8 mouse cellular contexts compared by ENCODE assay signal in the genomic region with DNA sequence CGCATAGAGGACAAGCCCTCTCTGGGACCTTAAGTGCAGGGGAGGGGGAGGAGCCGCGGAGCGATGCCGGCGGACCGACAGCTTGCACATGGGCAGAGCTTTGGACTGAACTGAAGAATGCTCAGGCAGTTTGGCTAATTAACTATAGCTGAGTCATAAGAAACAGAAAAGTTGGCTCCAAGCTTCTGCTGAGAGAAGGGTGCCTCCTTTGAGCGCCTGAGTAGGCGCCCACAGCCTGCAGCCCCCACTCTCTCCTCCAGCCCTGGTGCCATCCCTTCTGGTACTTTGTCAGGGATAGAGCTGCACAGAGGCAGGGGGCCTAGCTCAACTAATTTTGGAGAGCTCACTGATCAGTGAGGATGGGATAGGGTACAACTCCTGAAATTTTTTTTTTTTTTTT. TPM values are rescaled to one million over a fixed set of nuclear protein-coding genes. Genes with fewer than 3 reads are reported as not detected.
DNase-seq lines count a peak whose midpoint lies in the region; ATAC-seq and TF ChIP-seq lines count a peak whose summit lies in the region.

No protein-coding gene starts in this region.

- TF ChIP-seq CTCF in kidney, postnatal 0 days (IDR thresholded peaks at IDR 0.05; ENCODE audit: low read depth): no peak

- no peak overlapping the region for H3K4me2 ChIP-seq in kidney, postnatal 0 days (ENCODE audit: low read length)
- no peak overlapping the region for H3K4me2 ChIP-seq in liver, embryonic 11.5 days

- no peak overlapping the region for H3K27ac ChIP-seq in kidney, postnatal 0 days
- H3K27ac ChIP-seq in liver, embryonic 11.5 days (ENCODE audit: low read depth, low read length): no peak overlapping the region

- peak; percentile 47; the same call in 1 of the 2 replicates for ATAC-seq in common myeloid progenitor, adult 5-6 weeks (replicated peaks; ENCODE audit: low read depth, poor library complexity, severe bottlenecking)
- ATAC-seq in kidney, postnatal 0 days (replicated peaks; ENCODE audit: low FRiP score, low read depth): peak; percentile 81
- ATAC-seq in liver, embryonic 11.5 days (replicated peaks; ENCODE audit: low FRiP score): no peak

- H3K9me3 ChIP-seq in kidney, postnatal 0 days (replicated peaks; ENCODE audit: low read length): no peaks in the 10 kb centered on the region
- no peaks in the 10 kb centered on the region for H3K9me3 ChIP-seq in liver, embryonic 11.5 days (ENCODE audit: control insufficient read depth, low read length)

- no peak overlapping the region for H3K4me3 ChIP-seq in kidney, postnatal 0 days (replicated peaks; ENCODE audit: low read depth, low read length)
- H3K4me3 ChIP-seq in liver, embryonic 11.5 days (ENCODE audit: low read depth, low read length): no peak overlapping the region

- H3K27me3 ChIP-seq in kidney, postnatal 0 days (ENCODE audit: insufficient read depth, low read length): no peaks in the 10 kb centered on the region
- no peaks in the 10 kb centered on the region for H3K27me3 ChIP-seq in liver, embryonic 11.5 days (replicated peaks; ENCODE audit: control insufficient read depth, insufficient read depth, low read length)

- no peak overlapping the region for H3K9ac ChIP-seq in kidney, postnatal 0 days (ENCODE audit: low read depth, low read length)
- H3K9ac ChIP-seq in liver, embryonic 11.5 days (ENCODE audit: low read depth, low read length): no peak overlapping the region

- no peaks in the 10 kb centered on the region for H3K4me1 ChIP-seq in kidney, postnatal 0 days (replicated peaks; ENCODE audit: insufficient read depth, low read length)
- no peaks in the 10 kb centered on the region for H3K4me1 ChIP-seq in liver, embryonic 11.5 days (replicated peaks; ENCODE audit: control insufficient read depth, insufficient read depth, low read length)

- no peaks in the 10 kb centered on the region for H3K36me3 ChIP-seq in kidney, postnatal 0 days (ENCODE audit: insufficient read depth, low read length)
- H3K36me3 ChIP-seq in liver, embryonic 11.5 days (ENCODE audit: control insufficient read depth, insufficient read depth, low read length): no peaks in the 10 kb centered on the region

- DNase-seq in heart, adult 9 months (ENCODE audit: low spot score in 2 of 2): peak; percentile 40 to 44
- no peak for DNase-seq in heart, adult 8-10 months (ENCODE audit: low spot score)
- peak; percentile 36 for DNase-seq in kidney, postnatal 0 days (ENCODE audit: low spot score)
- DNase-seq in retina, postnatal 1 day: peak; percentile 9
- DNase-seq in thymus, adult 18-20 months: no peak
- no peak for DNase-seq in liver, embryonic 11.5 days (ENCODE audit: low spot score)
- DNase-seq in cerebellum, postnatal 4 days (ENCODE audit: low spot score in 2 of 2): no peak

- 41% methylated on average over 9 of the region's 9 CpGs for WGBS in kidney, postnatal 0 days
- WGBS in liver, embryonic 11.5 days: 54% methylated on average over 9 of the region's 9 CpGs

RNA-seq across cellular contexts. Expression of a gene that starts 27.9 kb away (rescaled TPM):
- total RNA-seq in heart, adult 8-10 months (2022): 10 to 100 TPM; 21.7 to 24.0 (median 23.2) TPM
- 7.0 and 11.6 TPM in 2 replicates for total RNA-seq in common myeloid progenitor, adult 5-6 weeks (2017)
- polyA plus RNA-seq in kidney, postnatal 0 days (2015; fragmentation: Nextera tagmentation; extraction: Ambion mirVana): 1.1 and 1.3 TPM in 2 replicates
- 1.6 and 2.1 TPM in 2 replicates for polyA plus RNA-seq in liver, embryonic 11.5 days (2014; fragmentation: Nextera tagmentation; extraction: Ambion mirVana)

Comparison
In these comparisons a context has a peak if more than half of its experiments do, and no peak if none do; other contexts are left out.
1. DNase-seq: peak in heart, adult 9 months (2 of 2), kidney, postnatal 0 days (single experiment) and retina, postnatal 1 day (single experiment); none in heart, adult 8-10 months (single experiment), thymus, adult 18-20 months (0 of 2), liver, embryonic 11.5 days (single experiment) and cerebellum, postnatal 4 days (0 of 2).